Mouse (Mus musculus) cerebellum, adult 2 months (tissue): ENCODE measurements around the gene 4933414I15Rik.

Experiments
- CTCF ChIP-seq: fragments of 200-500 bp; IDR thresholded peaks from 2 replicates; pipeline ENCODE4 v1.5.1; 2011; ENCODE audit warnings: low read depth, mild to moderate bottlenecking, control low read depth, low read length, moderate library complexity, borderline replicate concordance; ENCODE audit not compliant: insufficient read depth
- POLR2A ChIP-seq: fragments of 200-500 bp; IDR thresholded peaks from 2 replicates; pipeline ENCODE4 v1.6.1; 2011; ENCODE audit warnings: low read length, control low read depth, borderline replicate concordance; ENCODE audit not compliant: insufficient read depth

DNA sequence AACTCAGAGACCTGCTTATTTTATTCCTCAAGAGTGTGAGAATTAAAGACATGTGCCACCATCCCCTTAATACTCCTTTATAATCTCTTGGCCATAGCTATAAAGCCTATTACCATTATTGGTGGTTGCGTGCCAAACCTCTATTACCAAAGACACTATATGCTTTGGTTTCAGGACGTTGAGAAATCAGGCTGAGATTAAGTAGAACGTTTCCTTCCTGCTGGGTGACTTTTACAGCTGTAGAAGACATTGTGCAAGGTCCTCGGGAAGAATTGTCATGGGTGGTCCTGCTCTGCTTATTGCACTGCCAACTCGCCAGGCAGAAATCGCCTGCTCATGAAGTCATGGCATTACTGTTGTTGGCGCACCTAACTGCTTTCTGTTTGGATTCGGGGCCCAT is 5.1 kb downstream of the 4933414I15Rik start:
- TF ChIP-seq CTCF (no peak), POLR2A (no peak)
